Mouse (Mus musculus): ENCODE measurements around the gene Kctd19. TPM values are rescaled to one million over a fixed set of nuclear protein-coding genes. Genes with fewer than 3 reads are reported as not detected.

The Kctd19 gene
- total RNA-seq, 1 experiment = 0.18 TPM

GRCm38 (mm10) chr8:105438865-105439264 is 25.6 kb upstream of the Kctd19 start:
- Histone ChIP-seq H3K36me3 (ENCODE audit: control insufficient read depth, insufficient read depth, low read length, poor library complexity, severe bottlenecking) (no peaks in the 10 kb centered on the region), H3K9ac (ENCODE audit: insufficient read depth, low read depth, low read length, poor library complexity, severe bottlenecking) (no peak overlapping the region), H3K9me3 (ENCODE audit: control insufficient read depth, insufficient read depth, low read depth, low read length) (no peaks in the 10 kb centered on the region), H3K4me1 (ENCODE audit: control insufficient read depth in 2 of 2, insufficient read depth in 2 of 2, low read length in 2 of 2, poor library complexity in 1 of 2) (peaks cover 0 to 5% of the 10 kb centered on the region in 2 experiments; a peak in 1 of 4 replicates), H3K4me3 (ENCODE audit: insufficient read depth in 1 of 2, low read depth in 1 of 2, low read length in 2 of 2, poor library complexity in 1 of 2, severe bottlenecking in 1 of 2) (no peak overlapping the region), H3K27ac (ENCODE audit: insufficient read depth, low read depth, low read length, poor library complexity, severe bottlenecking) (no peak overlapping the region)
- no peak for TF ChIP-seq ZC3H11A (IDR thresholded peaks at IDR 0.05; ENCODE audit: borderline replicate concordance, low read depth, low read length)
- DNase-seq (ENCODE audit: low read depth, low spot score) = peak; percentile 77
- in situ Hi-C loops (cut with MboI; ENCODE audit: low sequenced_read_pairs in 2 of 2, unreplicated experiment in 2 of 2) = no loop called here

GRCm38 (mm10) chr8:105437078-105437748 is 23.9 kb upstream of the Kctd19 start:
- in situ Hi-C loops (cut with MboI; ENCODE audit: low sequenced_read_pairs in 2 of 2, unreplicated experiment in 2 of 2) = no loop called here
- Histone ChIP-seq H3K36me3 (ENCODE audit: control insufficient read depth, insufficient read depth, low read length, poor library complexity, severe bottlenecking) (no peaks in the 10 kb centered on the region), H3K9me3 (ENCODE audit: control insufficient read depth, insufficient read depth, low read depth, low read length) (no peaks in the 10 kb centered on the region), H3K27ac (ENCODE audit: insufficient read depth, low read depth, low read length, poor library complexity, severe bottlenecking) (no peak overlapping the region), H3K4me3 (ENCODE audit: insufficient read depth in 1 of 2, low read depth in 1 of 2, low read length in 2 of 2, poor library complexity in 1 of 2, severe bottlenecking in 1 of 2) (no peak overlapping the region), H3K4me1 (ENCODE audit: control insufficient read depth in 2 of 2, insufficient read depth in 2 of 2, low read length in 2 of 2, poor library complexity in 1 of 2) (peaks cover 3 to 9% of the 10 kb centered on the region in 2 experiments; a peak in 2 of 4 replicates), H3K9ac (ENCODE audit: insufficient read depth, low read depth, low read length, poor library complexity, severe bottlenecking) (no peak overlapping the region)
- no peak for TF ChIP-seq MAFK (IDR thresholded peaks at IDR 0.05; ENCODE audit: insufficient read depth, low read depth, low read length)
- no peak for DNase-seq (ENCODE audit: low read depth, low spot score)

- peaks cover 3 to 9% of the 10 kb centered on the region in 2 experiments; a peak in 3 of 4 replicates for H3K4me1 ChIP-seq (ENCODE audit: control insufficient read depth in 2 of 2, insufficient read depth in 2 of 2, low read length in 2 of 2, poor library complexity in 1 of 2)
- in situ Hi-C loops (cut with MboI; ENCODE audit: low sequenced_read_pairs in 2 of 2, unreplicated experiment in 2 of 2) = no loop called here
- TF ChIP-seq CHD2 (IDR thresholded peaks at IDR 0.05; ENCODE audit: low read depth, low read length) (no peak), ZC3H11A (IDR thresholded peaks at IDR 0.05; ENCODE audit: borderline replicate concordance, low read depth, low read length) (no peak), HCFC1 (IDR thresholded peaks at IDR 0.05; ENCODE audit: borderline replicate concordance, insufficient read depth, low read length) (no peak), MAFK (IDR thresholded peaks at IDR 0.05; ENCODE audit: insufficient read depth, low read depth, low read length) (no peak), ZNF384 (IDR thresholded peaks at IDR 0.05; ENCODE audit: low read depth, low read length) (no peak)
- no peak overlapping the region for H3K4me3 ChIP-seq (ENCODE audit: insufficient read depth in 1 of 2, low read depth in 1 of 2, low read length in 2 of 2, poor library complexity in 1 of 2, severe bottlenecking in 1 of 2)
- H3K27ac ChIP-seq (ENCODE audit: insufficient read depth, low read depth, low read length, poor library complexity, severe bottlenecking) = no peak overlapping the region
- DNase-seq (ENCODE audit: low read depth, low spot score) = no peak
- H3K9me3 ChIP-seq (ENCODE audit: control insufficient read depth, insufficient read depth, low read depth, low read length) = no peaks in the 10 kb centered on the region
- H3K9ac ChIP-seq (ENCODE audit: insufficient read depth, low read depth, low read length, poor library complexity, severe bottlenecking) = no peak overlapping the region
- H3K36me3 ChIP-seq (ENCODE audit: control insufficient read depth, insufficient read depth, low read length, poor library complexity, severe bottlenecking) = no peaks in the 10 kb centered on the region
These were observed 22.9 kb upstream of the Kctd19 start for GRCm38 (mm10) chr8:105436218-105436617.

- Histone ChIP-seq H3K9me3 (ENCODE audit: control insufficient read depth, insufficient read depth, low read depth, low read length) (no peaks in the 10 kb centered on the region), H3K9ac (ENCODE audit: insufficient read depth, low read depth, low read length, poor library complexity, severe bottlenecking) (no peak overlapping the region), H3K4me3 (ENCODE audit: insufficient read depth in 1 of 2, low read depth in 1 of 2, low read length in 2 of 2, poor library complexity in 1 of 2, severe bottlenecking in 1 of 2) (no peak overlapping the region), H3K4me1 (ENCODE audit: control insufficient read depth in 2 of 2, insufficient read depth in 2 of 2, low read length in 2 of 2, poor library complexity in 1 of 2) (peaks cover 3 to 9% of the 10 kb centered on the region in 2 experiments; a peak in 3 of 4 replicates), H3K27ac (ENCODE audit: insufficient read depth, low read depth, low read length, poor library complexity, severe bottlenecking) (no peak overlapping the region), H3K36me3 (ENCODE audit: control insufficient read depth, insufficient read depth, low read length, poor library complexity, severe bottlenecking) (no peaks in the 10 kb centered on the region)
- TF ChIP-seq ZC3H11A (IDR thresholded peaks at IDR 0.05; ENCODE audit: borderline replicate concordance, low read depth, low read length) (no peak), HCFC1 (IDR thresholded peaks at IDR 0.05; ENCODE audit: borderline replicate concordance, insufficient read depth, low read length) (no peak), ZNF384 (IDR thresholded peaks at IDR 0.05; ENCODE audit: low read depth, low read length) (no peak), CHD2 (IDR thresholded peaks at IDR 0.05; ENCODE audit: low read depth, low read length) (no peak), MAFK (IDR thresholded peaks at IDR 0.05; ENCODE audit: insufficient read depth, low read depth, low read length) (no peak)
- in situ Hi-C loops (cut with MboI; ENCODE audit: low sequenced_read_pairs in 2 of 2, unreplicated experiment in 2 of 2) = no loop called here
- DNase-seq (ENCODE audit: low read depth, low spot score) = no peak
These were observed 20.8 kb upstream of the Kctd19 start for GRCm38 (mm10) chr8:105434136-105434535.

GRCm38 (mm10) chr8:105433511-105433910 is 20.2 kb upstream of the Kctd19 start:
- no peak overlapping the region for H3K27ac ChIP-seq (ENCODE audit: insufficient read depth, low read depth, low read length, poor library complexity, severe bottlenecking)
- peaks cover 3 to 9% of the 10 kb centered on the region in 2 experiments; a peak in 3 of 4 replicates for H3K4me1 ChIP-seq (ENCODE audit: control insufficient read depth in 2 of 2, insufficient read depth in 2 of 2, low read length in 2 of 2, poor library complexity in 1 of 2)
- in situ Hi-C loops (cut with MboI; ENCODE audit: low sequenced_read_pairs in 2 of 2, unreplicated experiment in 2 of 2) = no loop called here
- H3K9me3 ChIP-seq (ENCODE audit: control insufficient read depth, insufficient read depth, low read depth, low read length) = no peaks in the 10 kb centered on the region
- no peaks in the 10 kb centered on the region for H3K36me3 ChIP-seq (ENCODE audit: control insufficient read depth, insufficient read depth, low read length, poor library complexity, severe bottlenecking)
- no peak for DNase-seq (ENCODE audit: low read depth, low spot score)
- H3K9ac ChIP-seq (ENCODE audit: insufficient read depth, low read depth, low read length, poor library complexity, severe bottlenecking) = no peak overlapping the region
- TF ChIP-seq ZNF384 (IDR thresholded peaks at IDR 0.05; ENCODE audit: low read depth, low read length) (no peak), HCFC1 (IDR thresholded peaks at IDR 0.05; ENCODE audit: borderline replicate concordance, insufficient read depth, low read length) (no peak)
- H3K4me3 ChIP-seq (ENCODE audit: insufficient read depth in 1 of 2, low read depth in 1 of 2, low read length in 2 of 2, poor library complexity in 1 of 2, severe bottlenecking in 1 of 2) = no peak overlapping the region

All from ES-E14 (cell line).